Mouse (Mus musculus) brain, embryonic 14.5 days (tissue): ENCODE data around the gene Tas2r135. TPM values are rescaled to one million over a fixed set of nuclear protein-coding genes. Genes with fewer than 3 reads are reported as not detected.

Source experiments
- DNase-seq: peaks from one replicate; pipeline ENCODE4 v3.0.0-alpha.2; 2011; ENCODE audit warnings: low read depth
- CTCF ChIP-seq: fragments of 200-500 bp; IDR thresholded peaks from 2 replicates; pipeline ENCODE4 v1.5.1; 2012; ENCODE audit warnings: inconsistent platforms, mild to moderate bottlenecking, moderate library complexity, borderline replicate concordance; ENCODE audit not compliant: insufficient read depth, insufficient read length; ENCODE audit errors: extremely low read depth
- POLR2A ChIP-seq: fragments of 200-500 bp; IDR thresholded peaks from 2 replicates; pipeline ENCODE4 v1.6.1; 2012; ENCODE audit warnings: mild to moderate bottlenecking, inconsistent platforms, borderline replicate concordance; ENCODE audit not compliant: poor library complexity, insufficient read depth, insufficient read length, severe bottlenecking; ENCODE audit errors: extremely low read depth
- polyA plus RNA-seq: library from polyadenylated mRNA; depleted of rRNA; stranded (reverse); fragments of >200 nt; gene quantifications from 2 replicates; pipeline ENCODE4 v1.2.3, GENCODE M21; 2012; rRNA removed

The Tas2r135 gene
- polyA plus RNA-seq, 1 experiment, result 0.07 TPM

- no peak for DNase-seq
- TF ChIP-seq CTCF (no peak), POLR2A (no peak)
These were observed 39.3 kb downstream of the Tas2r135 start for GRCm38 (mm10) chr6:42444491-42444890.

DNA sequence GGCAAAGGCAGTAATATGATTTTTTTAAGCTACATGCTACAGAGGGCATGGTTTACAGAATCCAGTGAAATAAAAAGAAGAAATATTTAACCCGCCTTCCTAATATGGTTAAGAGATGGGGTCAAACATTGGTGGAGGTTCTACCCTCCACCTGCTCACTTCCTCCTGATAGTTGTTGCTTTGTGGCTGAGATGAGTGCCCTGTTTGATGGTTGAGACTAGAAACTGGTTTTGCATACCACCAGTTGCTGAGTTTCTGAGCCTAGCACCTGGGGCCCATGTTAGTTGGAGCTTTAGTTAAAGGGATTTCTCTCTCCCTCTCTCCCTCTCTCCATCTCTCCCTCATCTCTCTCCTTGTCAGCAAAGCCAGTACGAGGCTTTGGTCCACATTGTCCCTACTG, 42.1 kb downstream of the Tas2r135 start:
- DNase-seq, result no peak
- TF ChIP-seq POLR2A (no peak), CTCF (no peak)

Other genes starting within 250 kb of the Tas2r135 start
- gene Tas2r144, start 190.1 kb upstream of the Tas2r135 start, polyA plus RNA-seq, result not detected in 2 replicates
- gene Gstk1, start 159.5 kb upstream of the Tas2r135 start, polyA plus RNA-seq, result 6.7 and 7.1 TPM in 2 replicates
- gene Tmem139, start 143.5 kb upstream of the Tas2r135 start, polyA plus RNA-seq, result 0.14 TPM in 1 of 2 replicates, not detected in the other
- 76.1 and 101 TPM in 2 replicates for gene Casp2, start 140.4 kb upstream of the Tas2r135 start, polyA plus RNA-seq
- gene Clcn1, start 118.7 kb upstream of the Tas2r135 start, polyA plus RNA-seq, result 11.0 and 12.0 TPM in 2 replicates
- gene Fam131b, start 80.8 kb upstream of the Tas2r135 start, polyA plus RNA-seq, result 30.9 and 37.9 TPM in 2 replicates
- 59.5 and 76.3 TPM in 2 replicates for gene Zyx, start 55.8 kb upstream of the Tas2r135 start, polyA plus RNA-seq
- 1.2 and 1.3 TPM in 2 replicates for gene Epha1, start 32.2 kb upstream of the Tas2r135 start, polyA plus RNA-seq
- 0.16 and 0.29 TPM in 2 replicates for gene Tas2r143, start 5.2 kb upstream of the Tas2r135 start, polyA plus RNA-seq
- gene Tas2r126, start 29.1 kb downstream of the Tas2r135 start, polyA plus RNA-seq, result 0.10 TPM in 1 of 2 replicates, not detected in the other
- gene Olfr458, start 59.8 kb downstream of the Tas2r135 start, polyA plus RNA-seq, result not detected in 2 replicates
- gene Olfr457, start 70.9 kb downstream of the Tas2r135 start, polyA plus RNA-seq, result not detected in 2 replicates
- gene Olfr456, start 81.8 kb downstream of the Tas2r135 start, polyA plus RNA-seq, result not detected in 2 replicates
- not detected in 2 replicates for gene Olfr455, start 142.2 kb downstream of the Tas2r135 start, polyA plus RNA-seq
- not detected in 2 replicates for gene Tcaf3, start 192.3 kb downstream of the Tas2r135 start, polyA plus RNA-seq
- 0.79 and 1.6 TPM in 2 replicates for gene Tcaf2, start 239.8 kb downstream of the Tas2r135 start, polyA plus RNA-seq